Comparison of ENCODE assay signal across 11 mouse cellular contexts in genomic region chr11:120183180-120183579, GRCm38 (mm10). TPM values are rescaled to one million over a fixed set of nuclear protein-coding genes. Genes with fewer than 3 reads are reported as not detected.
DNase-seq lines count a peak whose midpoint lies in the region; ATAC-seq and TF ChIP-seq lines count a peak whose summit lies in the region.
"Had no signal": no experiment of that assay in that cellular context is flagged by ENCODE, and none has a peak within 500 bp of the region (broad histone marks: within the 10 kb centered on the region; RNA-seq: fewer than 3 reads in every experiment).

No protein-coding gene starts in this region.

- no peak for DNase-seq in forebrain, postnatal 0 days
- no peak for DNase-seq in lung, postnatal 25 days (ENCODE audit: low spot score)
- no peak for DNase-seq in spleen, postnatal 4 days (ENCODE audit: low spot score in 2 of 2)
- DNase-seq in yolk sac, embryonic 10.5 days (ENCODE audit: low spot score): no peak
- DNase-seq: gastrocnemius, postnatal 14 days had no signal

- 13% methylated on average over 1 of the region's 1 CpGs for WGBS in forebrain, embryonic 12.5 days
- 21% methylated on average over 1 of the region's 1 CpGs for WGBS in forebrain, postnatal 0 days
- WGBS in lung, embryonic 16.5 days: 25% methylated on average over 1 of the region's 1 CpGs
- WGBS in intestine, embryonic 15.5 days: 64% methylated on average over 1 of the region's 1 CpGs
- WGBS in stomach, embryonic 14.5 days: 42% methylated on average over 1 of the region's 1 CpGs

- peak overlapping the region; percentile 99 for H3K9ac ChIP-seq in forebrain, embryonic 12.5 days
- H3K9ac ChIP-seq in forebrain, postnatal 0 days: no peak overlapping the region
- H3K9ac ChIP-seq in lung, embryonic 16.5 days (ENCODE audit: low read length): no peak overlapping the region
- H3K9ac ChIP-seq in intestine, embryonic 15.5 days: no peak overlapping the region
- no peak overlapping the region for H3K9ac ChIP-seq in stomach, embryonic 14.5 days (replicated peaks; ENCODE audit: low read depth, low read length)

- TF ChIP-seq CTCF in forebrain, postnatal 0 days (IDR thresholded peaks at IDR 0.05; ENCODE audit: low read depth): no peak

- peaks cover 60% of the 10 kb centered on the region for H3K4me1 ChIP-seq in forebrain, embryonic 12.5 days
- H3K4me1 ChIP-seq in forebrain, postnatal 0 days (ENCODE audit: insufficient read depth): peaks cover 19% of the 10 kb centered on the region
- peaks cover 35% of the 10 kb centered on the region for H3K4me1 ChIP-seq in lung, embryonic 16.5 days (replicated peaks; ENCODE audit: control insufficient read depth, insufficient read depth, low read length)
- peaks cover 36% of the 10 kb centered on the region for H3K4me1 ChIP-seq in intestine, embryonic 15.5 days (replicated peaks)
- peaks cover 49% of the 10 kb centered on the region for H3K4me1 ChIP-seq in stomach, embryonic 14.5 days (ENCODE audit: control insufficient read depth, insufficient read depth, low read length)

- H3K27ac ChIP-seq in forebrain, embryonic 12.5 days: peak overlapping the region; percentile 97
- H3K27ac ChIP-seq in forebrain, postnatal 0 days (ENCODE audit: low read depth, low read length): no peak overlapping the region
- H3K27ac ChIP-seq in lung, embryonic 16.5 days (ENCODE audit: low read length): peak overlapping the region; percentile 87
- 0 out of 2 replicates have a peak overlapping the region, but pooled peaks have one; percentile 2 for H3K27ac ChIP-seq in intestine, embryonic 15.5 days
- peak overlapping the region; percentile 97 for H3K27ac ChIP-seq in stomach, embryonic 14.5 days (ENCODE audit: low read length)

- H3K36me3 ChIP-seq in forebrain, embryonic 12.5 days (replicated peaks): peaks cover 3% of the 10 kb centered on the region
- no peaks in the 10 kb centered on the region for H3K36me3 ChIP-seq in forebrain, postnatal 0 days (ENCODE audit: insufficient read depth)
- H3K36me3 ChIP-seq in lung, embryonic 16.5 days (ENCODE audit: control insufficient read depth, insufficient read depth, low read length): no peaks in the 10 kb centered on the region
- no peaks in the 10 kb centered on the region for H3K36me3 ChIP-seq in intestine, embryonic 15.5 days
- H3K36me3 ChIP-seq in stomach, embryonic 14.5 days (ENCODE audit: control insufficient read depth, insufficient read depth, low read length): 0 out of 2 replicates have a peak, but pooled peaks cover 4% of the 10 kb centered on the region

- ATAC-seq in forebrain, embryonic 12.5 days (ENCODE audit: low FRiP score): no peak
- ATAC-seq in forebrain, postnatal 0 days: no peak
- ATAC-seq in lung, embryonic 16.5 days (ENCODE audit: low read depth): peak; percentile 55
- ATAC-seq in intestine, embryonic 15.5 days: no peak
- ATAC-seq in stomach, embryonic 14.5 days (ENCODE audit: insufficient number of reproducible peaks, insufficient read depth, low FRiP score, low read depth): no peak
- ATAC-seq: inflammation-experienced regulatory T-cells, adult 6 months had no signal

- H3K4me2 ChIP-seq in forebrain, embryonic 12.5 days: peak overlapping the region; percentile 99; the same call in 1 of the 2 replicates
- H3K4me2 ChIP-seq in forebrain, postnatal 0 days (ENCODE audit: low read depth): no peak overlapping the region
- no peak overlapping the region for H3K4me2 ChIP-seq in lung, embryonic 16.5 days (ENCODE audit: low read depth, low read length)
- H3K4me2 ChIP-seq in intestine, embryonic 15.5 days (replicated peaks): no peak overlapping the region
- H3K4me2 ChIP-seq in stomach, embryonic 14.5 days (replicated peaks; ENCODE audit: low read depth, low read length): 0 out of 2 replicates have a peak overlapping the region, but pooled peaks have one; percentile 12

- H3K9me3 ChIP-seq in forebrain, embryonic 12.5 days: no peaks in the 10 kb centered on the region
- no peaks in the 10 kb centered on the region for H3K9me3 ChIP-seq in forebrain, postnatal 0 days (ENCODE audit: low read length)
- H3K9me3 ChIP-seq in lung, embryonic 16.5 days (ENCODE audit: control insufficient read depth, low read length): no peaks in the 10 kb centered on the region
- no peaks in the 10 kb centered on the region for H3K9me3 ChIP-seq in intestine, embryonic 15.5 days
- H3K9me3 ChIP-seq in stomach, embryonic 14.5 days (ENCODE audit: control insufficient read depth, low read depth, low read length): no peaks in the 10 kb centered on the region

- no peaks in the 10 kb centered on the region for H3K27me3 ChIP-seq in forebrain, embryonic 12.5 days
- no peaks in the 10 kb centered on the region for H3K27me3 ChIP-seq in forebrain, postnatal 0 days (ENCODE audit: insufficient read depth, low read length)
- no peaks in the 10 kb centered on the region for H3K27me3 ChIP-seq in lung, embryonic 16.5 days (ENCODE audit: control insufficient read depth, insufficient read depth, low read depth, low read length)
- H3K27me3 ChIP-seq in intestine, embryonic 15.5 days (replicated peaks): no peaks in the 10 kb centered on the region
- no peaks in the 10 kb centered on the region for H3K27me3 ChIP-seq in stomach, embryonic 14.5 days (ENCODE audit: control insufficient read depth, insufficient read depth, low read length)

- H3K4me3 ChIP-seq in forebrain, embryonic 12.5 days (replicated peaks): no peak overlapping the region
- H3K4me3 ChIP-seq in forebrain, postnatal 0 days (ENCODE audit: low read depth, low read length): no peak overlapping the region
- H3K4me3 ChIP-seq in lung, embryonic 16.5 days (ENCODE audit: low read length): no peak overlapping the region
- H3K4me3 ChIP-seq in intestine, embryonic 15.5 days (replicated peaks): no peak overlapping the region
- H3K4me3 ChIP-seq in stomach, embryonic 14.5 days (ENCODE audit: low read depth, low read length): no peak overlapping the region
- H3K4me3 ChIP-seq: megakaryocyte, embryonic 14.5 days had no signal

RNA-seq across cellular contexts. Expression of gene Slc38a10, which starts 32.0 kb away (rescaled TPM):
- polyA plus RNA-seq in forebrain, embryonic 12.5 days (2016; fragmentation: Nextera tagmentation; extraction: Ambion mirVana): 88.6 and 91.3 TPM in 2 replicates
- 114 and 147 TPM in 2 replicates for total RNA-seq in forebrain, postnatal 0 days (2014; rRNA removed)
- polyA plus RNA-seq in forebrain, postnatal 0 days (2015; fragmentation: Nextera tagmentation; extraction: Ambion mirVana): 90.4 and 97.0 TPM in 2 replicates
- 96.3 and 100 TPM in 2 replicates for polyA plus RNA-seq in lung, embryonic 16.5 days (2015; fragmentation: Nextera tagmentation; extraction: Ambion mirVana)
- 81.8 and 88.2 TPM in 2 replicates for polyA plus RNA-seq in intestine, embryonic 15.5 days (2015; fragmentation: Nextera tagmentation; extraction: Ambion mirVana)
- polyA plus RNA-seq in stomach, embryonic 14.5 days (2014; fragmentation: Nextera tagmentation; extraction: Ambion mirVana): 68.4 and 71.1 TPM in 2 replicates

RNA-seq across cellular contexts. Expression of gene Bahcc1, which starts 49.6 kb away (rescaled TPM):
- polyA plus RNA-seq in forebrain, embryonic 12.5 days (2016; fragmentation: Nextera tagmentation; extraction: Ambion mirVana): 23.5 and 24.0 TPM in 2 replicates
- total RNA-seq in forebrain, postnatal 0 days (2014; rRNA removed): 19.3 and 26.5 TPM in 2 replicates
- polyA plus RNA-seq in forebrain, postnatal 0 days (2015; fragmentation: Nextera tagmentation; extraction: Ambion mirVana): 3.9 and 6.5 TPM in 2 replicates
- polyA plus RNA-seq in lung, embryonic 16.5 days (2015; fragmentation: Nextera tagmentation; extraction: Ambion mirVana): 7.0 and 7.5 TPM in 2 replicates
- 5.8 and 7.1 TPM in 2 replicates for polyA plus RNA-seq in intestine, embryonic 15.5 days (2015; fragmentation: Nextera tagmentation; extraction: Ambion mirVana)
- polyA plus RNA-seq in stomach, embryonic 14.5 days (2014; fragmentation: Nextera tagmentation; extraction: Ambion mirVana): 12.2 and 13.4 TPM in 2 replicates
- polyA plus RNA-seq: inflammation-experienced regulatory T-cells, adult 6 months had no signal

Comparison
In these comparisons a context has a peak if more than half of its experiments do, and no peak if none do; other contexts are left out.
1. H3K4me2 ChIP-seq: peak in forebrain, embryonic 12.5 days (single experiment) and stomach, embryonic 14.5 days (single experiment); none in forebrain, postnatal 0 days (single experiment), lung, embryonic 16.5 days (single experiment) and intestine, embryonic 15.5 days (single experiment).